Mouse (Mus musculus) lung, adult 2 months (tissue): ENCODE data around the gene Cdh23. TPM values are rescaled to one million over a fixed set of nuclear protein-coding genes. Genes with fewer than 3 reads are reported as not detected.
"Not testable (repeated sequence)": the region's sequence is repeated elsewhere in the genome, so short reads cannot be mapped to it uniquely, and the experiment has no call there.

Experiments
- DNase-seq: peaks from one replicate; pipeline ENCODE4 v3.0.0; 2022
- H3K4me1 ChIP-seq: fragments of 200-500 bp; 2 replicates; pipeline ENCODE4 v1.6.1; 2011; ENCODE audit warnings: low read length; ENCODE audit not compliant: control insufficient read depth, insufficient read depth
- H3K4me3 ChIP-seq: fragments of 200-500 bp; replicated peaks from 2 replicates; pipeline ENCODE3; 2011; ENCODE audit warnings: low read depth, mild to moderate bottlenecking, control low read depth, low read length; ENCODE audit errors: extremely low read depth
- CTCF ChIP-seq: fragments of 200-500 bp; IDR thresholded peaks from 2 replicates; pipeline ENCODE4 v1.5.1; 2011; ENCODE audit warnings: mild to moderate bottlenecking, low read length, control low read depth; ENCODE audit not compliant: insufficient read depth
- POLR2A ChIP-seq: fragments of 200-500 bp; IDR thresholded peaks from 2 replicates; pipeline ENCODE4 v1.6.1; 2011; ENCODE audit warnings: low read depth, mild to moderate bottlenecking, control low read depth, low read length, borderline replicate concordance; ENCODE audit errors: extremely low read depth
- WGBS: fragments of 180-500 bp; shearing (Covaris S2); methylation state at CpG from one replicate; pipeline ENCODE4 v1.1.7; 2018; 5-methylcytosine and 5-hydroxymethylcytosine counted together
- polyA plus RNA-seq: library from polyadenylated mRNA; depleted of rRNA; stranded (reverse); fragments of >200 nt; gene quantifications from 2 replicates; pipeline ENCODE4 v1.2.3, GENCODE M21; 2012

Gene Cdh23
- polyA plus RNA-seq, 1 experiment = 0.78 TPM

GRCm38 (mm10) chr10:60718491-60718890, 22.2 kb upstream of the Cdh23 start:
- DNase-seq = no peak
- WGBS = 90% methylated on average over 2 of the region's 2 CpGs
- TF ChIP-seq POLR2A = no peak
- no peak for TF ChIP-seq CTCF

GRCm38 (mm10) chr10:60716449-60716848, 20.2 kb upstream of the Cdh23 start:
- WGBS = 93% methylated on average over 3 of the region's 3 CpGs
- Histone ChIP-seq H3K4me1 (no peaks in the 10 kb centered on the region), H3K4me3 (no peak overlapping the region)
- DNase-seq = no peak
- TF ChIP-seq CTCF (no peak), POLR2A (no peak)

More at GRCm38 (mm10) chr10:60718491-60718890, 22.2 kb upstream of the Cdh23 start:
- no peak overlapping the region for H3K4me3 ChIP-seq
- no peaks in the 10 kb centered on the region for H3K4me1 ChIP-seq

- DNase-seq, H3K4me1 ChIP-seq, H3K4me3 ChIP-seq: not testable (repeated sequence)
- 51% methylated on average over 8 of the region's 8 CpGs for WGBS
Observed at GRCm38 (mm10) chr10:60712299-60712698, 16.0 kb upstream of the Cdh23 start.

- DNase-seq = no peak
- Histone ChIP-seq H3K4me1 (no peaks in the 10 kb centered on the region), H3K4me3 (no peak overlapping the region)
- no peak for TF ChIP-seq CTCF
- no peak for TF ChIP-seq POLR2A
- 83% methylated on average over 5 of the region's 5 CpGs for WGBS
Observed at GRCm38 (mm10) chr10:60708837-60709236, 12.5 kb upstream of the Cdh23 start.

GRCm38 (mm10) chr10:60706268-60706667, 10.0 kb upstream of the Cdh23 start:
- Histone ChIP-seq H3K4me3 (no peak overlapping the region), H3K4me1 (no peaks in the 10 kb centered on the region)
- DNase-seq = no peak
- TF ChIP-seq CTCF (no peak), POLR2A (no peak)
- 72% methylated on average over 4 of the region's 4 CpGs for whole genome bisulfite sequencing

GRCm38 (mm10) chr10:60705134-60705533, 8.8 kb upstream of the Cdh23 start:
- WGBS = 49% methylated on average over 2 of the region's 2 CpGs
- Histone ChIP-seq H3K4me3 (no peak overlapping the region), H3K4me1 (no peaks in the 10 kb centered on the region)
- no peak for DNase-seq
- TF ChIP-seq CTCF = no peak
- TF ChIP-seq POLR2A = no peak

- Histone ChIP-seq H3K4me1 (no peaks in the 10 kb centered on the region), H3K4me3 (no peak overlapping the region)
- no peak for DNase-seq
- 77% methylated on average over 6 of the region's 6 CpGs for WGBS
- TF ChIP-seq POLR2A (no peak), CTCF (no peak)
Observed at GRCm38 (mm10) chr10:60697775-60698174, 1.5 kb upstream of the Cdh23 start.

- DNase-seq = peak; percentile 70
- no peak for TF ChIP-seq POLR2A
- peak; percentile 94 for TF ChIP-seq CTCF
- Histone ChIP-seq H3K4me1 (no peaks in the 10 kb centered on the region), H3K4me3 (no peak overlapping the region)
- 15% methylated on average over 5 of the region's 5 CpGs for WGBS
Observed at GRCm38 (mm10) chr10:60696975-60697374, 685 bp upstream of the Cdh23 start.

GRCm38 (mm10) chr10:60691671-60692390, 4.5 kb downstream of the Cdh23 start:
- no peak overlapping the region for H3K4me3 ChIP-seq
- no peaks in the 10 kb centered on the region for H3K4me1 ChIP-seq
- no peak for DNase-seq
- no peak for TF ChIP-seq CTCF
- TF ChIP-seq POLR2A = no peak
- 64% methylated on average over 20 of the region's 20 CpGs for WGBS

- no peak for TF ChIP-seq POLR2A
- TF ChIP-seq CTCF = no peak
- DNase-seq = no peak
- Histone ChIP-seq H3K4me1 (no peaks in the 10 kb centered on the region), H3K4me3 (no peak overlapping the region)
- WGBS = 35% methylated on average over 6 of the region's 6 CpGs
Observed at GRCm38 (mm10) chr10:60690960-60691359, 5.3 kb downstream of the Cdh23 start.
